Mouse (Mus musculus) cerebellum, adult 11 months (tissue): ENCODE data around the gene Zc3h18.

Experiments used
- DNase-seq: peaks from one replicate; pipeline ENCODE4 v3.0.0; 2022

Gene Zc3h18

GRCm38 (mm10) chr8:122437708-122438331, 61.4 kb downstream of the Zc3h18 start:
- DNase-seq, result no peak

GRCm38 (mm10) chr8:122439336-122439735, 62.9 kb downstream of the Zc3h18 start:
- DNase-seq, result peak; percentile 76

- no peak for DNase-seq
Observed at GRCm38 (mm10) chr8:122441326-122441725, 64.9 kb downstream of the Zc3h18 start.

GRCm38 (mm10) chr8:122442356-122442755, 65.9 kb downstream of the Zc3h18 start:
- DNase-seq, result no peak

- DNase-seq, result no peak
Observed at GRCm38 (mm10) chr8:122442781-122443180, 66.4 kb downstream of the Zc3h18 start.

GRCm38 (mm10) chr8:122443262-122444006, 67.0 kb downstream of the Zc3h18 start, which contains the start of gene Mvd:
Gene Mvd, minus strand, starts transcription at chr8:122443422.
- peak; percentile 100 for DNase-seq

- DNase-seq, result peak; percentile 73
Observed at GRCm38 (mm10) chr8:122444058-122444748, 67.8 kb downstream of the Zc3h18 start.

GRCm38 (mm10) chr8:122445203-122445602, 68.8 kb downstream of the Zc3h18 start:
- DNase-seq, result no peak

GRCm38 (mm10) chr8:122451161-122451703, 74.8 kb downstream of the Zc3h18 start:
- DNase-seq, result no peak

- DNase-seq, result no peak
Observed at GRCm38 (mm10) chr8:122452154-122452553, 75.7 kb downstream of the Zc3h18 start.

- DNase-seq, result no peak
Observed at GRCm38 (mm10) chr8:122454409-122454808, 78.0 kb downstream of the Zc3h18 start.

GRCm38 (mm10) chr8:122457171-122457570, 80.8 kb downstream of the Zc3h18 start:
- DNase-seq, result no peak

- DNase-seq, result no peak
Observed at GRCm38 (mm10) chr8:122459218-122459900, 83.0 kb downstream of the Zc3h18 start.

- no peak for DNase-seq
Observed at GRCm38 (mm10) chr8:122459990-122460389, 83.6 kb downstream of the Zc3h18 start.

GRCm38 (mm10) chr8:122460524-122461472, 84.4 kb downstream of the Zc3h18 start, which contains the start of gene Snai3:
Gene Snai3, minus strand, starts transcription at chr8:122460733.
- DNase-seq, result peak; percentile 66

- DNase-seq, result no peak
Observed at GRCm38 (mm10) chr8:122461473-122462148, 85.2 kb downstream of the Zc3h18 start.

GRCm38 (mm10) chr8:122462510-122462909, 86.1 kb downstream of the Zc3h18 start:
- DNase-seq, result no peak

GRCm38 (mm10) chr8:122463651-122464640, 87.5 kb downstream of the Zc3h18 start:
- DNase-seq, result no peak

- DNase-seq, result no peak
Observed at GRCm38 (mm10) chr8:122464985-122465384, 88.6 kb downstream of the Zc3h18 start.
